Mouse (Mus musculus) small intestine, adult 2 months (tissue): ENCODE data around the gene Mrpl58. TPM values are rescaled to one million over a fixed set of nuclear protein-coding genes. Genes with fewer than 3 reads are reported as not detected.

Experiments
- H3K27ac ChIP-seq: fragments of 200-500 bp; 2 replicates; pipeline ENCODE4 v1.5.1; 2012; ENCODE audit warnings: low read depth, low read length, control low read depth, inconsistent platforms; ENCODE audit not compliant: insufficient read depth
- H3K27me3 ChIP-seq: fragments of 200-500 bp; 2 replicates; pipeline ENCODE4 v1.6.1; 2012; ENCODE audit warnings: mild to moderate bottlenecking, moderate library complexity, low read length, inconsistent platforms; ENCODE audit not compliant: control insufficient read depth, insufficient read depth
- H3K36me3 ChIP-seq: fragments of 200-500 bp; 2 replicates; pipeline ENCODE4 v1.6.1; 2012; ENCODE audit warnings: mild to moderate bottlenecking, low read length, control low read depth, inconsistent platforms; ENCODE audit not compliant: control insufficient read depth, insufficient read depth
- H3K4me1 ChIP-seq: fragments of 200-500 bp; 2 replicates; pipeline ENCODE4 v1.6.1; 2012; ENCODE audit warnings: low read length, inconsistent platforms, mixed read lengths; ENCODE audit not compliant: control insufficient read depth, insufficient read depth, insufficient read length
- H3K4me3 ChIP-seq: fragments of 200-500 bp; 2 replicates; pipeline ENCODE4 v1.5.1; 2012; ENCODE audit warnings: low read depth, mild to moderate bottlenecking, control low read depth, inconsistent platforms, low read length, moderate library complexity
- CTCF ChIP-seq: fragments of 200-500 bp; IDR thresholded peaks from 2 replicates; pipeline ENCODE4 v1.5.1; 2012; ENCODE audit warnings: low read depth, mild to moderate bottlenecking, control low read depth, inconsistent platforms, low read length, moderate library complexity, mixed read lengths; ENCODE audit not compliant: insufficient replicate concordance, insufficient read length; ENCODE audit errors: extremely low read depth
- POLR2A ChIP-seq: fragments of 200-500 bp; IDR thresholded peaks from 2 replicates; pipeline ENCODE4 v1.6.1; 2012; ENCODE audit warnings: low read depth, mild to moderate bottlenecking, control low read depth, inconsistent platforms, low read length, moderate library complexity
- WGBS: fragments of 180-500 bp; shearing (Covaris S2); methylation state at CpG from one replicate; pipeline ENCODE4 v1.1.7; 2018; 5-methylcytosine and 5-hydroxymethylcytosine counted together
- polyA plus RNA-seq: library from polyadenylated mRNA; depleted of rRNA; stranded (reverse); fragments of >200 nt; gene quantifications from 2 replicates; pipeline ENCODE4 v1.2.3, GENCODE M21; 2012

Mrpl58 gene
- polyA plus RNA-seq, 1 experiment: 45.8 TPM

DNA sequence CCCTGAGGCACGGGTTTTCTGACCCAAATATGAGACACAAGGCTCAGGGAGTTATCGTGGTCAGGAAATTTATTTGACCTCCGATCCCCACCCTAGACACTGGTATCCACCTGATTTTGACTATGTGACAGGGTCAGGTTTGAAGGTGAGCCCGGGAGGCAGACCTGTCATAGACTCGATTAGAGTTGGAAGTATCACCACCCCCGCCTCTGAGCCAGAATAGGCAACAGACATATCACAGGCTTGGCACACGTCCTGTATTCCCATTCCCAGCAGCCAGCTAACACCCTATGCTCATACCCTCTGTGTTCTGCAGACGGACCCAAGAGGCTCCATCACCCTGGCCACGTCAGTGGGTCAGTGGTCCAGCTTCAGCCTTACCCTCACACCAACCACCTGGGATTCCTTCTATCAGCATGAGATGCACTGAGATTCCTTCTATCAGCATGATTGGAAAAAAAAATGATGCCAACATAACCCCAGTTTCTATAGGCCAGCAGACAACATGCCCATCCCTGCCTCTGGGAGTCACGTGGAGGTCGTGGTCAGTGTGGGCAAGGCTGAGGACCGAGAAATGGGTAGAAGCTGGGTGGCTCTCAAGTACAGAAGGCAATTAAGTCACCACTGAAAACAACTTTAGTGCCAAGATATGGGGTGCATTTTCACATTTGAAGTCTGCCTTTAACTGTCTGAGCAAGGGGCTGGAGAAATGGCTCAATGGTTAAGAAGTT, 28.7 kb upstream of the Mrpl58 start:
- Histone ChIP-seq H3K36me3 (no peaks in the 10 kb centered on the region), H3K4me3 (no peak overlapping the region), H3K27me3 (no peaks in the 10 kb centered on the region; the same call in 1 of the 2 replicates), H3K27ac (no peak overlapping the region), H3K4me1 (peaks cover 9% of the 10 kb centered on the region)
- 57% methylated on average over 12 of the region's 12 CpGs for WGBS
- TF ChIP-seq POLR2A: no peak
- no peak for TF ChIP-seq CTCF

DNA sequence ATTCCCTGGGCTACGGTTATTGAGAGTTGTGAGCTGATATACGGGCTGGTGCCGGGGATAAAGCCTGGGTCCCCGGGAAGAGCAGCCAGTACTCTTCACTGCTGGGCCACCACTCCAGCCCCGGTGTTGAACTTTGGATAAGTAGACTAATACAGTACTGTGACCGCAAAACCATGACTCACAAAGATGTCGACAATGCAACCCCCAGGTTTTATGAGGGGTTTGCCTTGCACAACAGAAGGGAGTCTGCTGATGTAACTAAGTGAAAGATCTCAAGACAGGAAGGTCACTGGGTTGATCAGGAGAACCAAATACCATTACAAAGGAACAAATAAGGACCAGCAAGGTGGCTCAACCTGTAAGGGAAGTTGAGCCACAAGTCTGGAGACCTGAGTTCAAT, 26.8 kb upstream of the Mrpl58 start:
- TF ChIP-seq POLR2A: no peak
- no peak for TF ChIP-seq CTCF
- H3K36me3 ChIP-seq: no peaks in the 10 kb centered on the region
- H3K27me3 ChIP-seq: no peaks in the 10 kb centered on the region; the same call in 1 of the 2 replicates
- H3K4me3 ChIP-seq: no peak overlapping the region
- H3K27ac ChIP-seq: no peak overlapping the region
- WGBS: 30% methylated on average over 7 of the region's 7 CpGs
- H3K4me1 ChIP-seq: peaks cover 9% of the 10 kb centered on the region

DNA sequence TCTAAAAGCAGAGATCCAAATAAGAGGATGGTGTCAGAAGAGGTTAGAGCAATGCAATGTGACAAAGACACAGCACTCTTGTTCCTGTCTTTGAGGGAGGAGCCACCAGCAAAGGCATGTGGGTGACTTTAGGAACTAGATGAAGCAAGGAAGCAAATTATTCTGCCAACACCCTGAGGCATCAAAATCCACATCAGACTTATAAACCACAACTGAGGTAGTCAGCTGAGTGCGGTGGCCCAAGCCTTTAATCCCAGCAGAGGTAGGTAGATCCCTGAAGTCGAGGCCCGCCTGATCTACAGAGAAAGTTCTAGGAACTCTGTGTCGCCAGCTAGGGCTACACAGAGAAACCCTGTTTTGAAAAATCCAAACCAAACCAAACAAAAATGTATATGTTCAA, 26.3 kb upstream of the Mrpl58 start:
- 89% methylated on average over 4 of the region's 4 CpGs for WGBS
- H3K27ac ChIP-seq: no peak overlapping the region
- H3K36me3 ChIP-seq: no peaks in the 10 kb centered on the region
- H3K4me1 ChIP-seq: peaks cover 11% of the 10 kb centered on the region
- TF ChIP-seq CTCF (no peak), POLR2A (no peak)
- no peaks in the 10 kb centered on the region; the same call in 1 of the 2 replicates for H3K27me3 ChIP-seq
- H3K4me3 ChIP-seq: no peak overlapping the region

DNA sequence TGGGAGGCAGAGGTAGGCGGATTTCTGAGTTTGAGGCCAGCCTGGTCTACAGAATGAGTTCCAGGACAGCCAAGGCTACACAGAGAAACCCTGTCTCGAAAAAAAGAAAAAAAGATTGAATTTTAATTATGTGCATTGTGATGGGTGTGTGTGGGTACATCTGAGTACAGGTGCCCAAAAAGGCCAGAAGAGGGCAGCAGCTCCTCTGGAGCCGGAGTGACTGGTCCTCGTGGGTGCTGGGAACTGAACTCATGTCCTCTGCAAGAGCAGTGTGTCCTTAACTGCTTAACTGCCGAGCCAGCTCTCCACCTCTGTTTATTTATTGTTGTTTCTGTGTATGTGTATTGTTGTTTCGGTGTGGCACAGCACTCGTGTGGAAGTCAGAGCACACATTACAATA, 25.7 kb upstream of the Mrpl58 start:
- no peak overlapping the region for H3K27ac ChIP-seq
- no peaks in the 10 kb centered on the region; the same call in 1 of the 2 replicates for H3K27me3 ChIP-seq
- 87% methylated on average over 7 of the region's 7 CpGs for WGBS
- H3K36me3 ChIP-seq: no peaks in the 10 kb centered on the region
- H3K4me3 ChIP-seq: no peak overlapping the region
- TF ChIP-seq CTCF (no peak), POLR2A (no peak)
- H3K4me1 ChIP-seq: peaks cover 12% of the 10 kb centered on the region

DNA sequence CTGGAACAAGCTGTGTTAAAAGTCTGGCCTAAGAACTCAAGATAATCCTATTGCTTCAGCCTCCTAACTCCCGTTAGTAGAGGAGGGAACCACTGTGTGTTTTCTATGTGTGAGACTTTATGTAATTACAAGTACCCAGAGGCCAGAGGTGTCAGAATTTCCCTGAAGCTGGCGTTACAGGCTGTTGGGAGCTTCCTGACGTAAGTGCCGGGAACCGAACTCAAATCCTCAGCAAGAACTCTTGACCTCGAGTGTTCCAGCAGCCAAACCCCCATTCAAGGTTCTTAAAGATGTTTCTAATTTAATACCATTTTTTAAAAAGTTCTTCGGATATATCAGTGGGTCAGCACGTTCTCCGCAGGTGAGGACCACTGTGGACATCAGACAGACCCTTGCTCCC, 22.3 kb upstream of the Mrpl58 start:
- Histone ChIP-seq H3K27ac (peak overlapping the region; percentile 55), H3K4me3 (peak overlapping the region; percentile 34; the same call in 1 of the 2 replicates)
- 35% methylated on average over 9 of the region's 9 CpGs for WGBS

DNA sequence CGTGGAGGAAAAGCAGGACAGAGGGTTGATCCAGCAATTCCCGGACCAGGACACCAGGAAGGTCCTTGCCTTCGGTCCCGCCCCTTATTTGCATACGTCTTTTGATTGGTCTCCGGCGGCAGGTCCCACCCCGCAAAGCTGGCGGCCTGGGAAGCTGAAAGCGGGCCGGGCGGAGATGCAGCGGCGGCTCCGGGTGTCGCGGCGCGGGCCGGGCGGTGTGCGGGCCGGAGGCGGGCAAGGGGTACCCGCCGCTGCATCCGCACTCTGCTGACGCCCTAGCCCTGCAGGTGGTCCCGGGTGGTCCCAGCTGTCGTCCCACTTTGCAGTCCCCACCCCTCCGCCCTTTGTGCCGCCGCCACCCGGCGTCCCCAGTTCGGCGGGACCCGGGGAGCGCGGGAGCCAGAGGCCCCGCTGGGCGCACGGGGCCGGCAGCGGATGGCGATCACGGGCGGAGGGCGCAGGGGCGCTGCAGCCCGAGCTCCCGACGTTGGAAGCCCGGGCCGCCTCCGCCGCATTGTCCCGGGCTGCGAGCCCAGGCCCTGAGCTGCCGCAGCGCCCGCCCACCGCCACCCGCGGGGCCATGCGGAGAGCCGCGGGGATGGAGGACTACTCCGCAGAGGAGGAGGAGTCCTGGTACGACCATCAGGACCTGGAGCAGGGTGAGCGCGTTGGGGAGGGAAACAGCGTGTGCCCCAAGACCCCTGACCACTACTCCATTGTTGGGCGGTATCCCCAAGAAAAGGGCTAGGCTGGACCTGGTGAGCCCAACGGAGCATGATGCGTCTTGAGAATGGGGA, 21.6 kb upstream of the Mrpl58 start, which contains the start of gene Cdr2l:
Gene Cdr2l (plus strand): TSS at position 174 of the 797 bp plus-strand sequence.
- Histone ChIP-seq H3K27me3 (no peaks in the 10 kb centered on the region), H3K4me1 (peaks cover 3% of the 10 kb centered on the region), H3K36me3 (no peaks in the 10 kb centered on the region), H3K27ac (peak within 1 kb of the TSS; percentile 55), H3K4me3 (peak within 1 kb of the TSS; percentile 70)
- TF ChIP-seq CTCF (no peak), POLR2A (peak; percentile 47; the same call in 1 of the 2 replicates)
- WGBS: 1% methylated on average over 76 of the region's 76 CpGs

More for the DNA sequence above, 22.3 kb upstream of the Mrpl58 start:
- H3K4me1 ChIP-seq: peaks cover 3% of the 10 kb centered on the region
- no peaks in the 10 kb centered on the region for H3K27me3 ChIP-seq
- TF ChIP-seq CTCF (no peak), POLR2A (no peak)
- no peaks in the 10 kb centered on the region for H3K36me3 ChIP-seq

DNA sequence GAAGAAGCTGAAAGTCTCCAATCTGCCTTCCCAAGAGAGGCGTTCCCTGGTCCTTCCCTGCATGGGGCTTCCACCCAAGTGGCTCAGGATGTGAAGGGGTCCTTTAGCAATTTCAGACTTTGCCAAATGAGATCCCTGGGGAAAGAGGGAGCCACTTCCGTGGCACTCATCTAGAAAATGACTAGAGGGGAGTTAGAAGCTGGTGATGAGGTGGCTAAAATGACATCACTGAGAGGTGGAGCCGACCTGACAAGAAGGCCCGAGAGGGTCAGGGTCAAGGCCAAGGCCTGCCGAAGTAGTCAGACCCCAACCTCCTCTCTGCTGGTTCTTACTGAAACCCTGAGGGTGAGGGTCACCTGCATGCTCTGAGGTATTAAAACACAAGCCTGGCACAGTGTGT, 20.7 kb upstream of the Mrpl58 start:
- TF ChIP-seq CTCF (no peak), POLR2A (no peak)
- Histone ChIP-seq H3K27ac (no peak overlapping the region), H3K4me3 (peak overlapping the region; percentile 70), H3K4me1 (peaks cover 3% of the 10 kb centered on the region), H3K27me3 (no peaks in the 10 kb centered on the region), H3K36me3 (no peaks in the 10 kb centered on the region)
- 50% methylated on average over 5 of the region's 5 CpGs for WGBS
